Mouse (Mus musculus) T-helper 17 cell (primary cell): ENCODE measurements around the gene Naip5.
"Not testable (repeated sequence)": the region's sequence is repeated elsewhere in the genome, so short reads cannot be mapped to it uniquely, and the experiment has no call there.

Source experiments
- in situ Hi-C, 2 experiments: fragments of 300-600 bp; cut with MboI, MseI; formaldehyde crosslinking; loops; 1 replicate in 1 of 2; 2 replicates in 1 of 2; pipeline ENCODE4 v1.15.1; 2025; ENCODE audit warnings: high pct_unique_total_duplicates in 2 of 2

Naip5 gene

DNA sequence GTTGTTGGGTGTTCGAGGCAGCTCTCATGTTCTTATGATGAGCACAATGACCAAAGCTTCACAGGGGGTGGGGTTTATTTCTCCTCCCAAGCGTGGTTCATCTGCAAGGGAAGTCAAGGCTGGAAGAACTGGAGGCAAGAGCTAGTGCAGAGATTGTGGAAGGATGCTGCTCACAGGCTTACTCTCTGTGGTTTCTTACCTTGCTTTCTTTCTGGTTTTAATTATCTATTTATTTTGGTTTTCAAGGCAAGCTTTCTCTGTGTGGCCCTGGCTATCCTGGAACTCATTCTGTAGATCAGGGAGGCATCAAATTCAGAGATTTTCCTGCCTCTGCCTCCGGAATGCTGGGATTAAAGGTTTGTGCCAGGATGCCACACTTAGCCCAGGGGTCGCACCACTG, at the start of gene Naip5:
Naip5 (minus strand) TSS at position 101 of the 400 bp plus-strand sequence.
- in situ Hi-C loops, result loop anchor here (5.0 kb wide), 1 partner anchor 71 kb away; the partner anchor contains the start of gene Naip6 (in 2 of the 2)

DNA sequence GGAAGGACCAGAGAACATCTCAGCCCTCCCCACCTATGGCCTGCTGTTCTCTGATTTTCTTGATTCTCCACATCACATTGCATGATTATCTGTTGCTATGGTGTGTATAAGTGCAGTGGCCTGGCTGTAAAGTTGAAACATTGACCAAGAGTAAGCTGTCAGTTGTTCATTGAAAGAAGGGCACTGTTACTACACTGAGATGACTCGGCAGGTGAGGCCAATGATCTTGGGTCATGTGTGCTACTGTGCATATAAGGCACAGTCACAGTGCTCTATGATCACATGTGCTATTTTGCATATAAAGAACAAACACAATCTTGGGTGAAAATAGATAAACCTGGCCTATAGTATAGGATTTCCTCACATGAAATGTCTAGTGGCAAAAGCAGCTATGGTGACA, 38.5 kb upstream of the Naip5 start:
- in situ Hi-C loops, result no loop called here

DNA sequence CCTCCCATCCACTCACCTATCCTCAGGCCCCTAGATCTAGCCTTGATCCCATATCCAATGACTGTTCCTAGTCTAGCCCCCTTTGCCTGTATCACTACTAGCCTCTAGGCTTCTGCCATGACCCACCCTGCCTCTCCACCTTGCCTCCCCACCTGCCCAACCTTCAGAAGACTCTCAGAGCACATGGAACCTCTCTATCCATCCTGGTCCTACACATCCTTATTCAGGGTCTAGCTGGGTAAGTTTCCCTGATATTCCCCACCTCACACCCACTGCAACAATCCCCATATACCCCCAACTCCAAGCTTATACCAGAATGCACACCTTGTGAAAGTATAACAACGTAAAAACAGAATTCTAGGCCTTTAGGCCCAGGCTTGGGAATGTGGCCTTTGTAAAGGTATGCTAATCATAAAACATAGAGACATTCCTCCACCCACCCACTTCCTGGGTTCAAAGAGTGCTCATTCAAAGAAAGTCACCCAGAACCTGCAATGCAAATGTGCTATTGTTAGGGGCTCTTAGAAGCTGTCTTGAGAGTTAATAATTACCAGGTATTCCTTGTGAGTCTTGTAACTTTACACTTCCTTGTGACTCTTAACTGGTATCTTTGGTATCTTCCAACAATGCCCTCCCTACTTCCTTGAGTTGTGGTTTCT, 25.5 kb upstream of the Naip5 start:
- in situ Hi-C loops, result loop anchor here (5.0 kb wide), 2 partner anchors 54 to 76 kb away; no protein-coding TSS in a partner anchor

DNA sequence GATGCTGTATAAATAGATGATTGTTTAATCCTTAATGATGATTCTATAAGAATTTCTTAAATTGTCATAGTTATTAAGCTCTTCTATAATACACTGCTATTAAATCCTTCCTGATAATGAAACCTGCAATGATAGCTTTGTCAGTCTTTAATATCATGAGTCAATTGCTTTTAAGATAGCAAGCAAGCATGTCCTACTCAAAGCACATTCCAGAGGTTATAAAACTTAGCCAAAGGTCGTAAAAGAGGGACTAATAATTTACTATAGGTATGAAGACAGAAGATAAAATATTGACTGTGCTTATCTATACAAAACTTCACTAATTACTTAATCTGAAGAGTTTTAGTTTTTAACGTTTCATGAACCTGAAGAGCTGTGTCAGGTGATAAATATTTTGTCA, 10.9 kb upstream of the Naip5 start:
- in situ Hi-C loops, result not testable (repeated sequence)

DNA sequence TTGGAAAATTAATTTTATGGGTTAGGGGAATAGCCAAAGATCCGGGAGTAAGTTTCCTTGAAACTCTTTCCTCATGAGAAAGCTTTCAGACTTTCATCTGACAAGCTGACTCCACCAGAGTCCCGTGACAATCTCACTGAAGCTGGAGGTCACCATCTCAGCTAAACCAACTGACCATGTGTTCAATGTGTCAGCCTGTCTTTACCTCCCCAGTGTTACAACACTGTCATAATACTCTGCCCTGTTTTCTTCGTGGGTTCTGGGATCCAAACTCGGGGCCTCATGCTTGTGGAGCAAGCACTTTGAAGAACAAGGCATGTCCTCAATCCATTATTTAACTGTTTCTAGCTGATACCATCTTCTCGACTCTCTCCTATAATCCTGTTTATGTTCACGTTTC, 9.8 kb upstream of the Naip5 start:
- in situ Hi-C loops, result not testable (repeated sequence)

DNA sequence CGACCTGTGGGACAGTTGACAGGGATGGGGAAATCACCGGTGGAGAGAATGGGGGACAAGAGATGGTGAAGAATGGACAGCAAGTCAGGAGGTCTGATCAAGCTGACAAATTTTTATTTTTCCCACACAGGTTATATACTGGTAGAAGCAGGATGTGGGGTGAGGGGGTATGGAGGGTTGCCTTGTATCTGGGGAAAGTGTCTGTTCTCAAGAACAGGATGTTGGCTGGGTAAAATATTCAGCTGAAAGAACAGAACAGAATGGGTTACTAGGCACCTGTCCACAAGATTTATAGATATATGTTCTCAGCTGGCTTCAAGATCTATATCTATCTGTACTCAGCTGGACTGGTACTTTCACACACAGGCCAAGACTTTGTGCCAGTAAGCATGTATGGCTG, 5.8 kb upstream of the Naip5 start:
- in situ Hi-C loops, result not testable (repeated sequence)

DNA sequence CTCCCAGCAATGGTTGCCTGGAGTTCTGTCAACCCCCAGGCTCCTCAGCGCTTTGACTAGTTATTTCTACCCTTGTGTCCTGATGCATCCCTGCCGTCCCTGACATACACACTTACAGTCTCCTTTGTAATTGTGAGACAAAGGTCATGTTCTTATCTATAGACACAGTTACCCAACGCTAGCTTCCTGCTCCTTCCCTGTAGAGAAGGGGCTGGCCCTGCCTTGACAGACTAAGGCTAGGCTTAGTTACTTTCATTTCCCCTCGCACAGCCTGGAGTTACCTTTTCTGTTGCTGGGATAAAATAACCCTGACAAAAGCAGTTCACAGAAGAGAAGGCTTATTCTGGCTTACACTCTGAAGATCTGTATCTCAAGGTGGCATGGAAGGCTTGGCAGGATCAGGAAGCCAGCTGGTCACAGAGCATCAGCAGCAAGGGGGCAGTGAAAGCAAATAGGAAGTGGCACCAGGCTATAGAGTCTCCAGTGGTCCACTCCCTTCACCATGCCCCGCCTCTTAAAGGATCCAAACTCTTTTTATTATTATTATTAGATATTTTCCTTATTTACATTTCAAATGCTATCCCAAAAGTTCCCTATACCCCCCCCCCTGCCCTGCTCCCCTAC, 885 bp upstream of the Naip5 start:
- in situ Hi-C loops, result loop anchor here (5.0 kb wide), 1 partner anchor 70 kb away; the partner anchor contains the start of gene Naip6 (in 2 of the 2)

DNA sequence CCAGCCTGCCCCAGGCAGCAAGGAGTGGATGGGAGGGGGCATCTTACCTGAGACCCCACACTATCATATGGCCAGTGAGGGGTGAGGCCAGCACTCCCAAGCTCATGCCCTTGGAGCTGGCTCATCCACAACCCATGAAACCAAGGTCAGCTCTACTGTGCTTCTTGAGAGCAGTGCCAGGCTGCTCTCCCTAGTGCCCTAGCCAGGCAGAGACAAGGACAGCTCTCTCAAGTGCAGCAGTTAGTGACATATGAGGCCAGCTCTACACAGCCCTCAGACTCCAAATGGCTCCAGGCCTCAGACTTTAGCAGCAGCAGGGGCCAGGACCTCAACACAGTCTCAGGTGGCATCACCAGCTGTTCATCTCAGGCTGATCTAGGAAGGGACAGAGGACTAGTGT, 2.4 kb downstream of the Naip5 start:
- in situ Hi-C loops, result no loop called here

DNA sequence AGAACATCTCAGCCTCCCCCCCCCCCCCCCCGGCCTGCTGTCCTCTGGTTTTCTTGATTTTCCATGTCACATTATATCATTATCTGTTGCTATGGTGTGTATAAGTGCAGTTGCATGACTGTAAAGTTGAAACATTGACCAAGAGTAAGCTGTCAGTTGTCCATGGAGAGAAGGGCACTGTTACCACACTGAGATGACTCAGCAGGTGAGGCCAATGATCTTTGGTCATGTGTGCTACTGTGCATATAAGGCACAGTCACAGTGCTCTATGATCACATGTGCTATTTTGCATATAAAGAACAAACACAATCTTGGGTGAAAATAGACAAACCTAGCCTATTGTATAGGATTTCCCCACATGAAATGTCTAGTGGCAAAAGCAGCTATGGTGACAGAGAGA, 32.4 kb downstream of the Naip5 start:
- in situ Hi-C loops, result not testable (repeated sequence)

DNA sequence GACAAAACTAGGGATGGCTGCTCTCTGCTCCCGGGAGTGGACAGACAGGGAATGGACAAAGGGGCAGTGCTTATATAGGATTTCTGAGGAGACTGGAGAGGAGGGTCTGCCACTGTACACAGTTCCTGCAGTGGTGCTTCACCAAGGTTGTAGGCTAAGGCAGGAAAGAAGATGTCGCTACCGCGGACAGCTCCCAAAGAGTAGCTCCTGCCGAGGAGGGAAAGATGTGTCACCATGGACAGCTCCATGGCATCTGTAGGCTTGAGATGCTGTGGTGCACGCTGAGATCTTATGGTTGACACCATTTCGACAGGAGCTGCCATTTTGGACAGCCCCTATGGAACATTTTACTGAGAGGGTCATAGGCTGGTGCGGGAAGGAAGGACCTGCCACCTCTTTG, 35.6 kb downstream of the Naip5 start:
- in situ Hi-C loops, result no loop called here

DNA sequence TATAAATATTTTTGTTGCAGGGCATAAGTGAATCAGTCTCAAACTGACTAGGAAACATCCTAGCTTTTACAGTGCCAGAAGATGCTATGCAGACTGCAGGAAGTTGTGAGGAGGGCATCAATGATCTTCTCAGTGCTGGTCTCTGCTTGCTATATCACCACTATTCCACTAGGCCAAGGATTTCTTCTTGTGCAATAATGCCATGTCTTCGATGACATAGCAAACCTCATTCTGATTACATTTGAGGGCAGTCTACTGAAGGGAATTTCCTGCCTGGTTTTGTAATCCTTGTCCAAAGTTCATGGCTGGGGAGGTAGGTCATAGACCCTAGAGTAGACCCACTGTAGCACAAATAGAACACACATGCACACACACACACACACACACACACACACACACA, 42.8 kb downstream of the Naip5 start:
- in situ Hi-C loops, result no loop called here

DNA sequence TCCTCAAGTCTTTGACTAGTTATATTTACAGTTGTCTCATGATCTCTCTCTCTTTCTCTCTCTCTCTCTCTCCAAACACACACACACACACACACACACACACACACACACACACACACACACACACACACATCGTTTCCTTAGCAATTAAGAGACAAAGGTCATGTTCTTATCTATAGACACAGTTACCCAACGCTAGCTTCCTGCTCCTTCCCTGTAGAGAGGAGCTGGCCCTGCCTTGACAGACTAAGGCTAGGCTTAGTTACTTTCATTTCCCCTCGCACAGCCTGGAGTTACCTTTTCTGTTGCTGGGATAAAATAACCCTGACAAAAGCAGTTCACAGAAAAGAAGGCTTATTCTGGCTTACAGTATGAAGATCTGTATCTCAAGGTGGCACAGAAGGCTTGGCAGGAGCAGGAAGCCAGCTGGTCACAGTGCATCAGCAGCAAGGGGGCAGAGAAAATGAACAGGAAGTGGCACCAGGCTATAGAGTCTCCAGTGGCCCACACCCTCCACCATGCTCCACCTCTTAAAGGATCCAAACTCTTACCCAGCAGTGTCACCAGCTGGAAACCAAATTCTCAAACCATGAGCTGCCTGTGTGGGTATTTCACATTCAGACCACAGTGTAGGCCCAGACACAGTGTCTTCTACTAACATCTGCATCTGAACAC, 44.3 kb downstream of the Naip5 start, which contains the start of gene Naip2:
Naip2 (minus strand) TSS at position 434 of the 675 bp plus-strand sequence.
- in situ Hi-C loops, result not testable (repeated sequence)

DNA sequence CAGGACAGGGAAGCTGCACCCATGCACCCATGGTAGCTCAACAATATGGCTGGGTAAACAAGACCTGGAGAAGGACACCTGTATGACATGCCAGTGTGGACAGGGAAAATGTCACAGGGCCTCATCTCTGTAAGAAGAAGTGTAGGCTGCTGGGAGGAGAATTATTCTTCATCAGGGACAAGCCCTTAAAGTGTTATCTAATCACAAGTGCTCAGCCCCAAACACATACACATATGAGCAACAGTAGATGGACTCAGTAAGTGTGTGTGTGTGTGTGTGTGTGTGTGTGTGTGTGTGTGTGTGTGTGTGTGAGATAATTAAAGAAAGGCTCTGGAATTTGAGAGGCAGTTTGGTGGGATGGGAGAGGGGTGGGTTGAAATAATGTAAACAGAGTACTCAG, 45.3 kb downstream of the Naip5 start:
- in situ Hi-C loops, result no loop called here

DNA sequence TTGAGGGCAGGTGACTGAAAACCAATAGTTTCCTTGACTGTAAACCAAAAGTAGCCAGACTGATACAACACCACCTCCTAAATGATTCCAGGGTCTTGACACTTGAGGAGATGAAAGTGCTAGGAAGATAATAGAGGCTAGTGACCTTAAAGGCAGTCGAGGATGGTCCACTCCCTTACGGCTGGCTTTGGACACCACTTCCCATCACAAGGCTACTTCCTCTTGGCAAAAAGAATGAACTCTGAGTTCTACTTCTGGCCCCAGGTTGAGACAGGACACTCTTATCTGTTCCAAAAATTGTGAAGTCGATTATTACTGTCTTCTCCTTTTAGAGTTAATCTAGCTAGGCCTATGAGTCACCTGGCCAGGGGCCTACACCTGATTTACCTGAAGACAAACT, 50.7 kb downstream of the Naip5 start:
- in situ Hi-C loops, result no loop called here

DNA sequence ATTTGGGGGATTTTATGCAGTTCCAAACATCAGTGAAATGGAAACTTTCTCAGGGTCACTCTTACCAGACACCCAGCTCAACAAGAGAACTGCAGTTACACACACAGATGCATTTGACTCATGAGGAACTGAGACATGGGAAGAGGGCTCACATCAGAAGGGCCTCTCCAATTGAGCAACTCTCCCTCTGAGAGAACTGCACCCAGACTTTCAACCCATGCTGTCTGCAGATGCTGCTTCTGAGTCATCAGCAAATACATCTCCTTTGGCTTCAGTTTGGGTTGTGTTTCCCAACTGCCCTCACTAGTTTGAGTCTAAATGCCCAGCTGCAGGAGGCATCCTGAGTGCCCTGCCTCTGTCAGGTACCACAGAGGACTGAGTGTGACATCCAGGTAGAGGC, 63.0 kb downstream of the Naip5 start:
- in situ Hi-C loops, result not testable (repeated sequence)

DNA sequence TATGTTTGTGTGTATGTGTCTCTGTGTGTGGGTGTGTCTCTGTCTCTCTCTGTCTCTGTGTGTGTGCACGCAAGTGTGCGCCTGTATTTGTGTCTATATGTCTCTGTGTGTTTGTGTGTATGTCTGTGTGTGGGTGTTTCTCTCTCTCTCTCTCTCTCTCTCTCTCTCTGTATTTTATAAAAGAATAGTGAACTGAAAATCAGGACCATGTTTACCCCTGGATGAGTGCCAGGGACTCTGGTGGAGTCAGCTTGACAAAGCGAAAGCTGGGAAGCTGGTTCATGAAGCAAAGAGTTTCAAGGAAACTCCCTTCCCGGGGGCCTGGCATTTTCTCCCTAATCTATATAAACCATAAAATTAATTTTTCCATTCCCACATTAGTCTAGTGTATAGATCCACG, 71.8 kb downstream of the Naip5 start:
- in situ Hi-C loops, result not testable (repeated sequence)

DNA sequence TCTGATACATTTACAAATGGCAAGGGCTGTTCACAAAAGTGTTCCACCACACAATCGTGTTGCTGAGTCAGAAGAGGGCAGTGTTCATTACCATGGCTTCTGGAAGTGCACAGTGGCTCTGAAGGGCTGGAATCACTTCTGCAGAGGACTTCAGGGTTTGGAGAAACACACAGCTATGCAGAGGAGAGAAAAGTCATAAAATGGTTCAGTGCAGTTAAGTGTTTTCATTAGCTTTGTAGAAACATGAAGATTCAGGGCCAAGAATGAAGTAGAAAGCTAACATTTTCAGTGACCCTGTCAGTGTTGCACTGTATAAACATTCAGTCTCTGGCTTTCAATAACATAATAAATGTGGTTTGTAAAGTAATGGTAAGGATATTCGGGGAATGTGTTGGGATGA, 79.7 kb downstream of the Naip5 start:
- in situ Hi-C loops, result not testable (repeated sequence)

DNA sequence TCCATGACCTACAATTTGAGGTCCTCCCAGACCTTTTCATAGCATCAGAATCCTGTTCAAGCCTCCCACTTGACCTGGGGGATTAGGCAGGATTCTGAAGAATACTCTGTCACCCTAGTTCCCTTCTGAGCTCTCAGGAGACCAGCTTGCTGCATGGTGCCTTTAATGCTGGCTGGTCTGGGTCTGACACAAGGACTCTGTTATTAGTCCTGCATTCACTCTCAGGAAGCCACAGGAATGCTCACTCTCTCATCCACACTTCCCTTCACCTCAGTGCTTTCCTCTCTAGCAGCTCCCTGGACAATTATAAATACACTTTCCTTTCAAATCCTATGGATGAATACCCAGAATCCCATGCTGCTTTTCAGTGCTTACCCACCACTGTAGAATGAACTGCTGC, 83.7 kb downstream of the Naip5 start:
- in situ Hi-C loops, result not testable (repeated sequence)
